Mouse (Mus musculus) layer of hippocampus, postnatal 10 days (tissue): ENCODE results near the gene Hba-a2. TPM values are rescaled to one million over a fixed set of nuclear protein-coding genes. Genes with fewer than 3 reads are reported as not detected.

Experiments
- DNase-seq, 2 experiments: peaks; one replicate each; pipeline ENCODE4 v3.0.0; 2021; ENCODE audit warnings: low spot score in 2 of 2
- total RNA-seq, 2 experiments: library from RNA; stranded (reverse); gene quantifications; 2 replicates each; pipeline ENCODE4 v1.2.3; 2021

Gene Hba-a2
- total RNA-seq, 2 experiments from 2014 or later = 562 to 789 TPM

- no peak for DNase-seq
Measured at GRCm38 (mm10) chr11:32309928-32310327, 13.6 kb downstream of the Hba-a2 start.

- DNase-seq = no peak
Measured at GRCm38 (mm10) chr11:32316009-32316408, 19.7 kb downstream of the Hba-a2 start.

GRCm38 (mm10) chr11:32320507-32321195 lies 24.4 kb downstream of the Hba-a2 start:
- DNase-seq = no peak

- DNase-seq = peak; percentile 71 to 80
Measured at GRCm38 (mm10) chr11:32321196-32321565, 24.9 kb downstream of the Hba-a2 start.

- DNase-seq = peak; percentile 91 to 93
Measured at GRCm38 (mm10) chr11:32324609-32325008, 28.3 kb downstream of the Hba-a2 start.

GRCm38 (mm10) chr11:32331075-32331474 lies 34.8 kb downstream of the Hba-a2 start:
- DNase-seq = no peak

- DNase-seq = peak in 1 of 2 experiments; percentile 28
Measured at GRCm38 (mm10) chr11:32331861-32332260, 35.6 kb downstream of the Hba-a2 start.

- no peak for DNase-seq
Measured at GRCm38 (mm10) chr11:32333235-32333634, 36.9 kb downstream of the Hba-a2 start.

- DNase-seq = no peak
Measured at GRCm38 (mm10) chr11:32336435-32336907, 40.2 kb downstream of the Hba-a2 start.

GRCm38 (mm10) chr11:32339131-32339531 lies 42.8 kb downstream of the Hba-a2 start:
- no peak for DNase-seq

- peak in 1 of 2 experiments; percentile 56 for DNase-seq
Measured at GRCm38 (mm10) chr11:32340476-32341473, 44.5 kb downstream of the Hba-a2 start.

- peak; percentile 53 to 66 for DNase-seq
Measured at GRCm38 (mm10) chr11:32342770-32343191, 46.5 kb downstream of the Hba-a2 start.

- no peak for DNase-seq
Measured at GRCm38 (mm10) chr11:32343350-32343749, 47.1 kb downstream of the Hba-a2 start.

GRCm38 (mm10) chr11:32345504-32346297 lies 49.4 kb downstream of the Hba-a2 start:
- DNase-seq = no peak

Other genes starting within 250 kb of the Hba-a2 start
- not detected for gene Il9r, start 96.2 kb upstream of the Hba-a2 start, total RNA-seq
- gene Snrnp25, start 91.1 kb upstream of the Hba-a2 start, total RNA-seq = 10 to 100 TPM; 28.3 to 29.8 TPM
- gene Rhbdf1, start 74.2 kb upstream of the Hba-a2 start, total RNA-seq = 10 to 100 TPM; 25.9 to 32.8 TPM
- 10 to 100 TPM; 18.5 to 20.7 TPM for gene Mpg, start 70.0 kb upstream of the Hba-a2 start, total RNA-seq
- 10 to 100 TPM; 51.7 to 58.1 TPM for gene Nprl3, start 28.8 kb upstream of the Hba-a2 start, total RNA-seq
- gene Hba-x, start 20.1 kb upstream of the Hba-a2 start, total RNA-seq = not detected
- gene Hba-a1, start 13.0 kb upstream of the Hba-a2 start, total RNA-seq = 100 to 1,000 TPM; 667 to 733 TPM
- 1 to 10 TPM; 2.3 to 4.1 TPM for gene Hbq1b, start 9.5 kb upstream of the Hba-a2 start, total RNA-seq
- gene Hbq1a, start 3.6 kb downstream of the Hba-a2 start, total RNA-seq = 1 to 10 TPM; 1.6 to 2.7 TPM
- 10 to 100 TPM; 28.3 to 28.5 TPM for gene Sh3pxd2b, start 51.3 kb downstream of the Hba-a2 start, total RNA-seq
- 10 to 100 TPM; 45.3 to 45.5 TPM for gene Ubtd2, start 158.9 kb downstream of the Hba-a2 start, total RNA-seq
- 1 to 10 TPM in 1 of 2 experiments, under 1 TPM in 1; 0.89 to 1.2 TPM for gene Efcab9, start 235.6 kb downstream of the Hba-a2 start, total RNA-seq
- 1 to 10 TPM; 6.3 to 9.4 TPM for gene Stk10, start 236.8 kb downstream of the Hba-a2 start, total RNA-seq